Mouse (Mus musculus) limb, embryonic 14.5 days (tissue): ENCODE measurements around the gene Clec3b. TPM values are rescaled to one million over a fixed set of nuclear protein-coding genes. Genes with fewer than 3 reads are reported as not detected.

Experiments
- ATAC-seq: fragments of 200-750 bp; cut with Nextera tagmentation; 2 replicates; pipeline ENCODE4 v1.8.0; 2017; ENCODE audit warnings: low read depth, moderate number of reproducible peaks, moderate TSS enrichment; ENCODE audit not compliant: low FRiP score
- DNase-seq: peaks from one replicate; pipeline ENCODE4 v3.0.0-alpha.2; 2015; ENCODE audit warnings: low spot score
- H3K27ac ChIP-seq: fragments of 300-500 bp; sonication (generic); replicated peaks from 2 replicates; pipeline ENCODE4 v1.5.1; 2014; ENCODE audit warnings: low read depth, mild to moderate bottlenecking, low read length, moderate library complexity, mixed read lengths
- H3K27me3 ChIP-seq: fragments of 300-500 bp; sonication (generic); 2 replicates; pipeline ENCODE4 v1.6.1; 2014; ENCODE audit warnings: low read length, mixed read lengths; ENCODE audit not compliant: control insufficient read depth, insufficient read depth
- H3K36me3 ChIP-seq: fragments of 300-500 bp; sonication (generic); 2 replicates; pipeline ENCODE4 v1.6.1; 2014; ENCODE audit warnings: mild to moderate bottlenecking, low read length, moderate library complexity, mixed read lengths; ENCODE audit not compliant: control insufficient read depth, insufficient read depth
- H3K4me1 ChIP-seq: fragments of 300-500 bp; sonication (generic); 2 replicates; pipeline ENCODE4 v1.6.1; 2014; ENCODE audit warnings: antibody characterized with exemption, low read length, mixed read lengths; ENCODE audit not compliant: control insufficient read depth, insufficient read depth
- H3K4me2 ChIP-seq: fragments of 300-500 bp; sonication (generic); replicated peaks from 2 replicates; pipeline ENCODE4 v1.6.1; 2014; ENCODE audit warnings: low read depth, mild to moderate bottlenecking, low read length, moderate library complexity; ENCODE audit not compliant: severe bottlenecking
- H3K4me3 ChIP-seq: fragments of 300-500 bp; sonication (generic); replicated peaks from 2 replicates; pipeline ENCODE4 v1.5.1; 2014; ENCODE audit warnings: low read length
- H3K9ac ChIP-seq: fragments of 300-500 bp; sonication (generic); 2 replicates; pipeline ENCODE4 v1.6.1; 2014; ENCODE audit warnings: mild to moderate bottlenecking, low read depth, low read length, moderate library complexity; ENCODE audit not compliant: severe bottlenecking
- H3K9me3 ChIP-seq: fragments of 300-500 bp; sonication (generic); 2 replicates; pipeline ENCODE4 v1.6.1; 2016; ENCODE audit warnings: low read length; ENCODE audit not compliant: control insufficient read depth
- POLR2A ChIP-seq: fragments of 200-500 bp; IDR thresholded peaks from 2 replicates; pipeline ENCODE4 v1.8.0; 2012; ENCODE audit warnings: inconsistent platforms, mild to moderate bottlenecking, moderate library complexity, borderline replicate concordance; ENCODE audit not compliant: insufficient read depth, insufficient read length; ENCODE audit errors: extremely low read depth
- WGBS: fragments of 180-500 bp; shearing (Covaris S2); extraction: QIAGEN DNeasy Blood & Tissue Kit; methylation state at CpG from one replicate; pipeline ENCODE4 v1.1.7; 2014; 5-methylcytosine and 5-hydroxymethylcytosine counted together
- polyA plus RNA-seq, 2 experiments: library from polyadenylated mRNA; depleted of rRNA in 1 of 2; stranded (reverse) in 1 of 2; unstranded in 1 of 2; fragments of >200 nt; fragmentation: Nextera tagmentation in 1 of 2; extraction: Ambion mirVana in 1 of 2; gene quantifications; 2 replicates each; pipeline versions ENCODE4 v1.2.1 to v1.2.3; 2012 to 2014

Clec3b gene
- polyA plus RNA-seq (2012; rRNA removed) = 18.1 and 21.0 TPM in 2 replicates
- polyA plus RNA-seq (2014; fragmentation: Nextera tagmentation; extraction: Ambion mirVana) = 1.1 and 1.6 TPM in 2 replicates

GRCm38 (mm10) chr9:123150241-123151020 lies at the start of gene Clec3b:
TSS of gene Clec3b (plus strand) at chr9:123150946.
- DNase-seq = peak; percentile 47
- no peak within 1 kb of the TSS for H3K4me2 ChIP-seq

GRCm38 (mm10) chr9:123103425-123103824 lies 47.3 kb upstream of the Clec3b start:
- Histone ChIP-seq H3K27me3 (no peaks in the 10 kb centered on the region), H3K4me2 (no peak overlapping the region), H3K9ac (no peak overlapping the region), H3K4me1 (no peaks in the 10 kb centered on the region), H3K27ac (no peak overlapping the region), H3K36me3 (peaks cover 40% of the 10 kb centered on the region), H3K4me3 (no peak overlapping the region), H3K9me3 (no peaks in the 10 kb centered on the region)
- TF ChIP-seq POLR2A = no peak
- ATAC-seq = no peak
- no peak for DNase-seq

More at GRCm38 (mm10) chr9:123150241-123151020, at the start of gene Clec3b:
- Histone ChIP-seq H3K4me3 (no peak within 1 kb of the TSS), H3K9me3 (no peaks in the 10 kb centered on the region), H3K4me1 (no peaks in the 10 kb centered on the region), H3K36me3 (no peaks in the 10 kb centered on the region), H3K27me3 (no peaks in the 10 kb centered on the region), H3K27ac (no peak within 1 kb of the TSS), H3K9ac (no peak within 1 kb of the TSS)
- no peak for ATAC-seq
- 74% methylated on average over 5 of the region's 5 CpGs for WGBS
- TF ChIP-seq POLR2A = no peak

GRCm38 (mm10) chr9:123104362-123104761 lies 46.4 kb upstream of the Clec3b start:
- Histone ChIP-seq H3K4me2 (no peak overlapping the region), H3K4me1 (no peaks in the 10 kb centered on the region), H3K9ac (no peak overlapping the region), H3K4me3 (no peak overlapping the region), H3K27me3 (no peaks in the 10 kb centered on the region), H3K36me3 (peaks cover 31% of the 10 kb centered on the region), H3K9me3 (no peaks in the 10 kb centered on the region), H3K27ac (no peak overlapping the region)
- no peak for TF ChIP-seq POLR2A
- DNase-seq = no peak
- no peak for ATAC-seq

DNA sequence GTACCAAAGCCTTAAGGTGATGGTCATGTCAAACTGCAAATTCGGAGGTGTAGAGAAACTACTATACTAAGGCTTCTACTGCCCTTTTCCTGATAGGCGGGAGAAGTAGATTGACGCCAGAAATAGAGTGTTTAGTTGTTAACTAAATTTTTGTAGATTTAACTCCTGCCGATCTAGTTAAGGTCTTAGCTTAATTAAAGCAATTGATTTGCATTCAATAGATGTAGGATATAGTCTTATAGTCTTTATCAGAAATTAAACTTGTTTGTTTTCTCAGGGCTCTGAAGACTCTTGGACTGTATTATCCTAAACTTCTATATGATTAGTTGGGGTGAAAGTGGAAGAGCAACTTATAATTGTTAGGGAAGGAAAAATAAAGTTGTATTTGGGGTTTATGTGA lies 43.6 kb upstream of the Clec3b start:
- no peak overlapping the region for H3K4me3 ChIP-seq
- H3K36me3 ChIP-seq = peaks cover 14% of the 10 kb centered on the region
- H3K4me2 ChIP-seq = no peak overlapping the region
- peaks cover 8% of the 10 kb centered on the region for H3K4me1 ChIP-seq
- 91% methylated on average over 4 of the region's 4 CpGs for WGBS
- no peak for ATAC-seq
- no peaks in the 10 kb centered on the region for H3K9me3 ChIP-seq
- no peak overlapping the region for H3K9ac ChIP-seq
- H3K27me3 ChIP-seq = no peaks in the 10 kb centered on the region
- DNase-seq = no peak
- H3K27ac ChIP-seq = no peak overlapping the region
- no peak for TF ChIP-seq POLR2A

DNA sequence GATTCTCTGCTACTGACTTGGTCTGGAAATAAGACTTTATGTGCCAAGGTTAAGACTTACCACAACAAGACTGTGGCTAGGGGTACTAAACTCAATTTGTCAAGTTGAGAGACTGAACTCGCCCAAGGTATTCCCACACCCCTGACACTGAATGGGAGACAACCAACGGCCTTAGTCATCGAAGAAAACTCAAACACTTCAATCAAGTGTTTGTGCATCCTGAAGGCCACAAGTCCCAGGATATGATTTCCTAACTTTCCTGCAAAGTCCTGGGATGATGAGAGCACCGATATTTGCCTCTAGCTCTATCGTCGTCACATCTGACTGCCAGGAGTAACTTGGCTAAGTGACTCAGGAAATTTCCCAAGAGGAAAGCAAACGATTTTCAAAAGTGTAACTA lies 41.6 kb upstream of the Clec3b start:
- no peak for ATAC-seq
- 86% methylated on average over 7 of the region's 7 CpGs for WGBS
- Histone ChIP-seq H3K4me1 (peaks cover 13% of the 10 kb centered on the region), H3K4me2 (no peak overlapping the region), H3K27ac (no peak overlapping the region), H3K27me3 (no peaks in the 10 kb centered on the region), H3K9me3 (no peaks in the 10 kb centered on the region), H3K36me3 (peaks cover 14% of the 10 kb centered on the region), H3K9ac (no peak overlapping the region), H3K4me3 (no peak overlapping the region)
- DNase-seq = no peak
- no peak for TF ChIP-seq POLR2A

GRCm38 (mm10) chr9:123111751-123112221 lies 39.0 kb upstream of the Clec3b start:
- peaks cover 11% of the 10 kb centered on the region for H3K36me3 ChIP-seq
- TF ChIP-seq POLR2A = no peak
- peak overlapping the region; percentile 89 for H3K9ac ChIP-seq
- peak overlapping the region; percentile 83 for H3K4me3 ChIP-seq
- ATAC-seq (no peak), DNase-seq (no peak)
- H3K4me2 ChIP-seq = peak overlapping the region; percentile 89
- H3K27me3 ChIP-seq = no peaks in the 10 kb centered on the region
- no peak overlapping the region for H3K27ac ChIP-seq
- H3K4me1 ChIP-seq = peaks cover 13% of the 10 kb centered on the region
- 57% methylated on average over 8 of the region's 8 CpGs for WGBS
- no peaks in the 10 kb centered on the region for H3K9me3 ChIP-seq
